Mouse (Mus musculus) midbrain, embryonic 16.5 days (tissue): ENCODE data around the gene Ppm1a. TPM values are rescaled to one million over a fixed set of nuclear protein-coding genes. Genes with fewer than 3 reads are reported as not detected.

Experiments used
- ATAC-seq: fragments of 200-750 bp; cut with Nextera tagmentation; 2 replicates; pipeline ENCODE4 v1.8.0; 2017; ENCODE audit warnings: moderate TSS enrichment
- H3K27ac ChIP-seq: fragments of 300-500 bp; sonication (generic); 2 replicates; pipeline ENCODE4 v1.5.1; 2014; ENCODE audit warnings: mild to moderate bottlenecking, low read length, mixed read lengths
- H3K27me3 ChIP-seq: fragments of 300-500 bp; sonication (generic); 2 replicates; pipeline ENCODE4 v1.6.1; 2014; ENCODE audit warnings: low read depth, low read length, mixed read lengths; ENCODE audit not compliant: control insufficient read depth, insufficient read depth
- H3K36me3 ChIP-seq: fragments of 300-500 bp; sonication (generic); 2 replicates; pipeline ENCODE4 v1.6.1; 2014; ENCODE audit warnings: mild to moderate bottlenecking, low read length, moderate library complexity, mixed read lengths; ENCODE audit not compliant: control insufficient read depth, insufficient read depth
- H3K4me1 ChIP-seq: fragments of 300-500 bp; sonication (generic); 2 replicates; pipeline ENCODE4 v1.6.1; 2014; ENCODE audit warnings: mild to moderate bottlenecking, low read length, mixed read lengths; ENCODE audit not compliant: control insufficient read depth, insufficient read depth
- H3K4me2 ChIP-seq: fragments of 300-500 bp; sonication (generic); 2 replicates; pipeline ENCODE4 v1.6.1; 2014; ENCODE audit warnings: mild to moderate bottlenecking, low read length, mixed read lengths
- H3K4me3 ChIP-seq: fragments of 300-500 bp; sonication (generic); 2 replicates; pipeline ENCODE4 v1.5.1; 2014; ENCODE audit warnings: low read depth, mild to moderate bottlenecking, low read length, moderate library complexity, mixed read lengths
- H3K9ac ChIP-seq: fragments of 300-500 bp; sonication (generic); 2 replicates; pipeline ENCODE4 v1.6.1; 2014; ENCODE audit warnings: low read depth, low read length, mixed read lengths
- H3K9me3 ChIP-seq: fragments of 300-500 bp; sonication (generic); replicated peaks from 2 replicates; pipeline ENCODE4 v1.6.1; 2014; ENCODE audit warnings: mild to moderate bottlenecking, low read length, mixed read lengths; ENCODE audit not compliant: control insufficient read depth, poor library complexity, severe bottlenecking
- WGBS: fragments of 180-500 bp; shearing (Covaris S2); extraction: QIAGEN DNeasy Blood & Tissue Kit; methylation state at CpG from one replicate; pipeline ENCODE4 v1.1.7; 2014; 5-methylcytosine and 5-hydroxymethylcytosine counted together
- polyA plus RNA-seq: library from polyadenylated mRNA; unstranded; fragments of >200 nt; fragmentation: Nextera tagmentation; extraction: Ambion mirVana; gene quantifications from 2 replicates; pipeline ENCODE4 v1.2.1, GENCODE M21; 2015

The Ppm1a gene
- polyA plus RNA-seq, 1 experiment from 2014 or later: 52.3 TPM

- 75% methylated on average over 5 of the region's 5 CpGs for WGBS
- no peaks in the 10 kb centered on the region; the same call in 1 of the 2 replicates for H3K4me1 ChIP-seq
- no peaks in the 10 kb centered on the region for H3K27me3 ChIP-seq
- no peaks in the 10 kb centered on the region for H3K9me3 ChIP-seq
- ATAC-seq: no peak
- no peaks in the 10 kb centered on the region for H3K36me3 ChIP-seq
- H3K4me3 ChIP-seq: no peak overlapping the region
- no peak overlapping the region for H3K9ac ChIP-seq
- no peak overlapping the region for H3K4me2 ChIP-seq
- no peak overlapping the region for H3K27ac ChIP-seq
Observed at GRCm38 (mm10) chr12:72727611-72728010, 29.6 kb upstream of the Ppm1a start.

GRCm38 (mm10) chr12:72734112-72734511, 23.1 kb upstream of the Ppm1a start:
- 27% methylated on average over 2 of the region's 2 CpGs for WGBS
- Histone ChIP-seq H3K9me3 (no peaks in the 10 kb centered on the region), H3K4me3 (no peak overlapping the region), H3K27ac (no peak overlapping the region), H3K36me3 (no peaks in the 10 kb centered on the region), H3K9ac (no peak overlapping the region), H3K4me2 (no peak overlapping the region), H3K4me1 (no peaks in the 10 kb centered on the region; the same call in 1 of the 2 replicates), H3K27me3 (no peaks in the 10 kb centered on the region)
- no peak for ATAC-seq

DNA sequence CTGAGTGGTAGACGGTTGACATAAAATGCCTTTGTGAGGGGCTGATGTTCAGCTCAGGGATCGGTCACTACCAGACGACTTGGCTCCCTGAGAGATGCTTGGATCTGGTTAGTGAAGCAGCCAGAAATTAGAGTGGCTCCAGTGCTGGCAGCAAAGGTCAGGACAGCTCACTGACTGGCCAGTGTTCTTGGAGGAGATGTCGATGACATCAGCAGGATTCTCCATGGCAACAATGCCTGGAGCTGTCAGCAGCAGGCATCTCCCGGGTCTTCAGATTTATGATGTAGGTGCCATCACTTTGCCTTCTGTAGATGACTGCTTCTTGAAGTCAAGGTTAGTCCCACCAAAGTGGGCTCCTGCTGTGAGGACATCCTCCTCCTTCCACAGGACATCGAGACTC, 16.1 kb upstream of the Ppm1a start:
- Histone ChIP-seq H3K27ac (no peak overlapping the region), H3K4me1 (no peaks in the 10 kb centered on the region), H3K36me3 (no peaks in the 10 kb centered on the region), H3K27me3 (no peaks in the 10 kb centered on the region), H3K4me3 (no peak overlapping the region), H3K4me2 (no peak overlapping the region), H3K9ac (no peak overlapping the region), H3K9me3 (no peaks in the 10 kb centered on the region)
- 71% methylated on average over 6 of the region's 6 CpGs for WGBS
- no peak for ATAC-seq

- Histone ChIP-seq H3K27ac (no peak overlapping the region), H3K9ac (no peak overlapping the region), H3K36me3 (no peaks in the 10 kb centered on the region), H3K4me1 (no peaks in the 10 kb centered on the region), H3K4me2 (no peak overlapping the region), H3K9me3 (no peaks in the 10 kb centered on the region), H3K4me3 (no peak overlapping the region), H3K27me3 (no peaks in the 10 kb centered on the region)
- ATAC-seq: no peak
- 45% methylated on average over 9 of the region's 9 CpGs for WGBS
Observed at GRCm38 (mm10) chr12:72744803-72745360, 12.4 kb upstream of the Ppm1a start.

DNA sequence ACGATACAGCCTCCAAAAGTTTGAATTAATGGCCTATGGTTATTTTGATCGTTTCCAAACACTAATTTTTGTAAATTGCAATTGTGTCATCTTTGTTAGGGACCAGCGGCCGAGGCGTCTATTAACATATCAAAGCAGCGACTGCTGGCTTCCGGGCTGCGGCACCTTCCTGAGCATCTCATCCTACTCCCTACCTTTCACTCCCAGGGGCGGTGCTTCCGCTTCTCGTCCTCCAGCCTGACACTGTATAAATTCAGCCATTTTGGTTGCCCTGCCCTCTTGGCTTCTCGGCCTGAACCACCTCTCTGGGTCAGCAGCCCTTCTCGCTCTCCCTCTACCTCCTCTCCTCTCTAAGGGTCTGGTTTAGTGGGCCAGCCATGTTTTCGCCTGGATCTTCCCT, 11.8 kb upstream of the Ppm1a start:
- 46% methylated on average over 14 of the region's 14 CpGs for WGBS

GRCm38 (mm10) chr12:72748341-72748740, 8.9 kb upstream of the Ppm1a start:
- H3K4me1 ChIP-seq: no peaks in the 10 kb centered on the region
- no peak overlapping the region for H3K4me2 ChIP-seq
- WGBS: 86% methylated on average over 4 of the region's 4 CpGs
- no peak overlapping the region for H3K4me3 ChIP-seq
- H3K27ac ChIP-seq: no peak overlapping the region
- no peaks in the 10 kb centered on the region for H3K27me3 ChIP-seq
- no peak overlapping the region for H3K9ac ChIP-seq
- H3K36me3 ChIP-seq: no peaks in the 10 kb centered on the region
- ATAC-seq: no peak
- H3K9me3 ChIP-seq: no peaks in the 10 kb centered on the region

More for the DNA sequence above, 11.8 kb upstream of the Ppm1a start:
- no peak for ATAC-seq
- Histone ChIP-seq H3K27me3 (no peaks in the 10 kb centered on the region), H3K36me3 (no peaks in the 10 kb centered on the region), H3K4me3 (no peak overlapping the region), H3K9me3 (no peaks in the 10 kb centered on the region), H3K27ac (no peak overlapping the region), H3K4me2 (no peak overlapping the region), H3K9ac (no peak overlapping the region), H3K4me1 (no peaks in the 10 kb centered on the region)

- Histone ChIP-seq H3K9me3 (no peaks in the 10 kb centered on the region), H3K27ac (no peak overlapping the region), H3K4me1 (no peaks in the 10 kb centered on the region), H3K4me3 (no peak overlapping the region), H3K4me2 (no peak overlapping the region), H3K27me3 (no peaks in the 10 kb centered on the region), H3K9ac (no peak overlapping the region), H3K36me3 (no peaks in the 10 kb centered on the region)
- ATAC-seq: no peak
- 75% methylated on average over 4 of the region's 4 CpGs for WGBS
Observed at GRCm38 (mm10) chr12:72748841-72749240, 8.4 kb upstream of the Ppm1a start.

DNA sequence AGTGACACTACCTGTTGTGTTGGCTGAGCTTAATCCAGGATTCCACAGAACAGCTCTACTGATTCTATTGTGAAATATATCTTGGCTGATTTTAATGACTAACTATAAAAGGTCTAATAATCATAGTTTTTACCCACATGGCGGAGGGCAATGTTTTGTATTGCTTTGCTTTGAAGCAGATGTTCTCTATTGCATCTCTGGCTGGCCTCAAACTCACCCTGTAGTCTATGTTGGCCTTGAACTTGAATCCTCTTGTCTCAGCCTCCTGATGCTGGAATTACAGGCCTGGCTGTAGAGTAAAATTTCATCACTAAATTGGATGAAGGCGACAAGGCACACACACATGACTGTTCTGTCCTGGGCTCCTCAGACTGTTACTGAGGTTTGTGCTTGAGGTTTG, 7.8 kb upstream of the Ppm1a start:
- no peak for ATAC-seq
- 89% methylated on average over 2 of the region's 2 CpGs for WGBS

GRCm38 (mm10) chr12:72750016-72750415, 7.2 kb upstream of the Ppm1a start:
- 86% methylated on average over 5 of the region's 5 CpGs for WGBS
- no peak overlapping the region for H3K27ac ChIP-seq

More for the DNA sequence above, 7.8 kb upstream of the Ppm1a start:
- H3K4me3 ChIP-seq: no peak overlapping the region
- no peak overlapping the region for H3K9ac ChIP-seq
- H3K4me1 ChIP-seq: no peaks in the 10 kb centered on the region
- H3K27ac ChIP-seq: no peak overlapping the region
- no peaks in the 10 kb centered on the region for H3K27me3 ChIP-seq
- no peaks in the 10 kb centered on the region for H3K36me3 ChIP-seq
- H3K4me2 ChIP-seq: no peak overlapping the region
- H3K9me3 ChIP-seq: no peaks in the 10 kb centered on the region

More at GRCm38 (mm10) chr12:72750016-72750415, 7.2 kb upstream of the Ppm1a start:
- no peaks in the 10 kb centered on the region for H3K9me3 ChIP-seq
- no peak for ATAC-seq
- H3K4me3 ChIP-seq: no peak overlapping the region
- no peak overlapping the region for H3K4me2 ChIP-seq
- H3K27me3 ChIP-seq: no peaks in the 10 kb centered on the region
- H3K9ac ChIP-seq: no peak overlapping the region
- no peaks in the 10 kb centered on the region for H3K36me3 ChIP-seq
- H3K4me1 ChIP-seq: no peaks in the 10 kb centered on the region
